Mouse (Mus musculus) heart, embryonic 13.5 days (tissue): ENCODE results near the gene Xbp1. TPM values are rescaled to one million over a fixed set of nuclear protein-coding genes. Genes with fewer than 3 reads are reported as not detected.
"Not testable (repeated sequence)": the region's sequence is repeated elsewhere in the genome, so short reads cannot be mapped to it uniquely, and the experiment has no call there.

Experiments used
- ATAC-seq: fragments of 200-750 bp; cut with Nextera tagmentation; 2 replicates; pipeline ENCODE4 v1.8.0; 2017; ENCODE audit warnings: moderate TSS enrichment; ENCODE audit not compliant: insufficient number of reproducible peaks, low FRiP score, low TSS enrichment; ENCODE audit errors: extremely low read depth
- H3K27ac ChIP-seq: fragments of 300-500 bp; sonication (generic); replicated peaks from 2 replicates; pipeline ENCODE4 v1.5.1; 2015; ENCODE audit warnings: moderate library complexity, mild to moderate bottlenecking, inconsistent platforms
- H3K27me3 ChIP-seq: fragments of 300-500 bp; sonication (generic); replicated peaks from 2 replicates; pipeline ENCODE4 v1.6.1; 2015; ENCODE audit warnings: mild to moderate bottlenecking, inconsistent platforms
- H3K36me3 ChIP-seq: fragments of 300-500 bp; sonication (generic); 2 replicates; pipeline ENCODE4 v1.6.1; 2015; ENCODE audit warnings: mild to moderate bottlenecking, inconsistent platforms
- H3K4me1 ChIP-seq: fragments of 300-500 bp; sonication (generic); 2 replicates; pipeline ENCODE4 v1.6.1; 2015; ENCODE audit warnings: inconsistent platforms
- H3K4me2 ChIP-seq: fragments of 300-500 bp; sonication (generic); 2 replicates; pipeline ENCODE4 v1.6.1; 2015; ENCODE audit warnings: inconsistent platforms, mild to moderate bottlenecking, moderate library complexity
- H3K4me3 ChIP-seq: fragments of 300-500 bp; sonication (generic); 2 replicates; pipeline ENCODE4 v1.5.1; 2015; ENCODE audit warnings: moderate library complexity, mild to moderate bottlenecking, inconsistent platforms
- H3K9ac ChIP-seq: fragments of 300-500 bp; sonication (generic); 2 replicates; pipeline ENCODE4 v1.6.1; 2015; ENCODE audit warnings: inconsistent platforms, mild to moderate bottlenecking, moderate library complexity
- H3K9me3 ChIP-seq: fragments of 300-500 bp; sonication (generic); 2 replicates; pipeline ENCODE4 v1.6.1; 2016; ENCODE audit warnings: inconsistent platforms
- WGBS: fragments of 180-500 bp; shearing (Covaris S2); methylation state at CpG from one replicate; pipeline ENCODE4 v1.1.7; 2015; ENCODE audit warnings: mixed read lengths; 5-methylcytosine and 5-hydroxymethylcytosine counted together
- polyA plus RNA-seq: library from polyadenylated mRNA; unstranded; fragments of >200 nt; fragmentation: Nextera tagmentation; extraction: Ambion mirVana; gene quantifications from 2 replicates; pipeline ENCODE4 v1.2.1, GENCODE M21; 2015

Xbp1 gene
- polyA plus RNA-seq, 1 experiment from 2014 or later, result 100 TPM

GRCm38 (mm10) chr11:5509215-5510098, 11.0 kb upstream of the Xbp1 start:
- no peaks in the 10 kb centered on the region for H3K9me3 ChIP-seq
- ATAC-seq, result no peak
- no peak overlapping the region for H3K27ac ChIP-seq
- 66% methylated on average over 8 of the region's 8 CpGs for WGBS
- H3K9ac ChIP-seq, result no peak overlapping the region
- H3K36me3 ChIP-seq, result no peaks in the 10 kb centered on the region
- no peak overlapping the region for H3K4me2 ChIP-seq
- peaks cover 12% of the 10 kb centered on the region; the same call in 1 of the 2 replicates for H3K4me1 ChIP-seq
- no peak overlapping the region for H3K4me3 ChIP-seq
- no peaks in the 10 kb centered on the region for H3K27me3 ChIP-seq

DNA sequence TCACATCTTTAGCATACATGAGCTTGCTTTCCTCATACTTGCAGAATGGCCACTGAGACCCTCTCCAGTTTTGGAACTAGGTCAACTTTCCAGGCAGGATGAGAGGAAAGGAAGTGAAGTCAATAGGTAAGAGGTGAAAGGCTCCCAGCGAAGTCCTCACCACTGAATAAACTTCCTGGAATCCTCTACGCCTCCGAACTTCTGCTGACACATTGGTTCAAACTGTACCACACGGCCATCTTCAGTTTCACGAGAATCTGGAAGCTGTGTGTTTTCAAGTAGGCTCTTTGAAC, 10.4 kb upstream of the Xbp1 start:
- Histone ChIP-seq H3K4me1 (peaks cover 12% of the 10 kb centered on the region; the same call in 1 of the 2 replicates), H3K9ac (no peak overlapping the region), H3K4me3 (no peak overlapping the region), H3K27ac (no peak overlapping the region), H3K36me3 (no peaks in the 10 kb centered on the region), H3K9me3 (no peaks in the 10 kb centered on the region), H3K4me2 (no peak overlapping the region), H3K27me3 (no peaks in the 10 kb centered on the region)
- ATAC-seq, result no peak
- WGBS, result 58% methylated on average over 5 of the region's 5 CpGs

- not testable (repeated sequence) for H3K4me2 ChIP-seq, H3K27me3 ChIP-seq, H3K4me3 ChIP-seq, H3K27ac ChIP-seq, H3K9me3 ChIP-seq, H3K36me3 ChIP-seq, ATAC-seq, H3K9ac ChIP-seq
- no CpG with 5 or more reads among the region's 2 CpGs for WGBS
- peaks cover 12% of the 10 kb centered on the region; the same call in 1 of the 2 replicates for H3K4me1 ChIP-seq
Observed at GRCm38 (mm10) chr11:5510686-5511085, 9.8 kb upstream of the Xbp1 start.

DNA sequence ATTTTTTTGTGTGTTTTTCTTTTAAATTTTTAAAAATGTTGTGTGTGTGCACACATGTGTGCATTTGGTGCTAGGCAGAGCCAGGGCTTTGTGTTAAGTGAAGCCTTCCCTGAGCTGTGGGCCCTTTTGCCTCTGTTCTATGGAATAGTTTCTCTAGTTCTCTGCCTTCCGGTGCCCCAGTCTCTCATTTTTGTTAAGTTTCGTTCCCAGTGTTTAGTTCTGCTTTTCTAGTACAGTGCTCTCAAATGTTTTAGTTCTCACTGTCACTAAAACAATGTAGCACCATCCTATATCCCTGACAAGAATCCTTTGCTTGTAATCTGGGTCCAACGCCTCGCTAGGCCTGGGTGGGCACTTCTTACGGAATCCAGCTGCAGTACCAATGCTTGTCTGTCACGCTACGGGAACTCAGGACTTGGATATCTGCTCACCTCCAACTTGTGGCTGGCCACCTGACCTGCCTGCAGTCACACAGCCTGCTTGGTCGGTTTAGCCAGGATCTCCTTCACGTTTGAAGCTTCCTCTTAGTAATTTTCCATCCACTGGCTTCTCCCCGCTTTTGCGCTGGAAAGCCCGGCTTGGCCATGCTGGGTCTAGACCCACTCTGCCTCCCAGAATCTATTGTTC, 8.2 kb upstream of the Xbp1 start:
- ATAC-seq, result no peak
- Histone ChIP-seq H3K4me1 (peaks cover 6% of the 10 kb centered on the region; the same call in 1 of the 2 replicates), H3K4me2 (no peak overlapping the region), H3K36me3 (no peaks in the 10 kb centered on the region), H3K9ac (no peak overlapping the region), H3K27me3 (no peaks in the 10 kb centered on the region), H3K27ac (no peak overlapping the region), H3K9me3 (no peaks in the 10 kb centered on the region), H3K4me3 (no peak overlapping the region)
- WGBS, result 66% methylated on average over 12 of the region's 12 CpGs

GRCm38 (mm10) chr11:5512961-5513360, 7.5 kb upstream of the Xbp1 start:
- 78% methylated on average over 8 of the region's 8 CpGs for WGBS

DNA sequence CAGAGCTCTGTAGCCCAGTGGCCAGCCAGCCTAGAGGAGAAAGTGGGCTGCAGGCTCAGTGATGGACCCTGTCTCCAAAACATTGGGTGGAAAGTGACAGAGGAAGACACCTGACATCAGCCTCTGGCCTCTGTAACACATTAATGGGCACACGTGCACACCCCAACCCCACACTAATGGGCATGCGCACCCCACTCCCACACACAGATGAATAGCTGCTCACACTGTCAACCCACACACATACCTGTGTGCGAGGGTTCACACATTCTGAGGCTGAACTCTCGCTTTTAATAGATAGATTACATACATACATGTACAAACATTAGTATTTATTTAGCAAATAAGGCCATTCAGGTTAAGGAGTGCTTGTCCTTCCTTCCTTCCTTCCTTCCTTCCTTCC, 6.4 kb upstream of the Xbp1 start:
- 93% methylated on average over 4 of the region's 4 CpGs for WGBS
- Histone ChIP-seq H3K9me3 (no peaks in the 10 kb centered on the region), H3K27ac (no peak overlapping the region), H3K4me3 (no peak overlapping the region), H3K4me2 (no peak overlapping the region), H3K27me3 (no peaks in the 10 kb centered on the region), H3K36me3 (no peaks in the 10 kb centered on the region), H3K4me1 (peaks cover 6% of the 10 kb centered on the region; the same call in 1 of the 2 replicates), H3K9ac (no peak overlapping the region)
- ATAC-seq, result no peak

More at GRCm38 (mm10) chr11:5512961-5513360, 7.5 kb upstream of the Xbp1 start:
- H3K4me1 ChIP-seq, result peaks cover 6% of the 10 kb centered on the region; the same call in 1 of the 2 replicates
- H3K36me3 ChIP-seq, result no peaks in the 10 kb centered on the region
- no peak overlapping the region for H3K9ac ChIP-seq
- H3K27ac ChIP-seq, result no peak overlapping the region
- no peak for ATAC-seq
- H3K4me2 ChIP-seq, result no peak overlapping the region
- no peak overlapping the region for H3K4me3 ChIP-seq
- no peaks in the 10 kb centered on the region for H3K27me3 ChIP-seq
- no peaks in the 10 kb centered on the region for H3K9me3 ChIP-seq

- no peaks in the 10 kb centered on the region for H3K9me3 ChIP-seq
- H3K4me1 ChIP-seq, result peaks cover 8% of the 10 kb centered on the region
- no peak overlapping the region for H3K4me2 ChIP-seq
- WGBS, result 69% methylated on average over 6 of the region's 6 CpGs
- H3K27me3 ChIP-seq, result no peaks in the 10 kb centered on the region
- no peak overlapping the region for H3K4me3 ChIP-seq
- no peaks in the 10 kb centered on the region for H3K36me3 ChIP-seq
- no peak overlapping the region for H3K9ac ChIP-seq
- H3K27ac ChIP-seq, result no peak overlapping the region
- ATAC-seq, result no peak
Observed at GRCm38 (mm10) chr11:5515196-5515595, 5.3 kb upstream of the Xbp1 start.

GRCm38 (mm10) chr11:5515655-5516054, 4.8 kb upstream of the Xbp1 start:
- Histone ChIP-seq H3K4me1 (peaks cover 6% of the 10 kb centered on the region), H3K9ac (no peak overlapping the region), H3K27ac (no peak overlapping the region), H3K36me3 (no peaks in the 10 kb centered on the region), H3K4me2 (no peak overlapping the region), H3K9me3 (no peaks in the 10 kb centered on the region), H3K27me3 (no peaks in the 10 kb centered on the region), H3K4me3 (no peak overlapping the region)
- 67% methylated on average over 6 of the region's 6 CpGs for WGBS
- ATAC-seq, result no peak

DNA sequence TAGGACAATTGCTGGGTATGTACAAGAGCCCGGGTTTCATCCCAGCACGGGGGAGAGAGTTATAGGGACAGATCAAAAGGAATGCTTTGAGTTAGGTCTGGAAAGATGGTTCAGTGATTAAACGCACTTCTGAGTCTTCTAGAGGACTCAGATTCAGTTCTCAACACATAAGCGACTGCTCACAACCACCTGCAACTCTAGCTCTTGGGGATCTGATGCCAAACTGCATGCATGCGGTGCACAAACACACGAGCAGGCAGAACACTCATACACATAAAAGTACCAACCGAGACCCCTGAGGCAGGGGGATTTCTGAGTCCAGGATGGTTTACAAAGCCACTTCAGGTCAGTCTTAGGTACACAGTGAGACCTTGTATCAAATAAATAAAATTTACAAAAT, 4.3 kb upstream of the Xbp1 start:
- no peak overlapping the region for H3K4me3 ChIP-seq
- ATAC-seq, result no peak
- 75% methylated on average over 7 of the region's 7 CpGs for WGBS

GRCm38 (mm10) chr11:5516617-5517016, 3.8 kb upstream of the Xbp1 start:
- Histone ChIP-seq H3K9ac (no peak overlapping the region), H3K4me1 (peaks cover 6% of the 10 kb centered on the region), H3K27me3 (no peaks in the 10 kb centered on the region), H3K9me3 (no peaks in the 10 kb centered on the region), H3K27ac (no peak overlapping the region), H3K36me3 (no peaks in the 10 kb centered on the region), H3K4me2 (no peak overlapping the region), H3K4me3 (no peak overlapping the region)
- WGBS, result 87% methylated on average over 14 of the region's 14 CpGs
- no peak for ATAC-seq

More for the DNA sequence above, 4.3 kb upstream of the Xbp1 start:
- Histone ChIP-seq H3K4me1 (peaks cover 6% of the 10 kb centered on the region), H3K4me2 (no peak overlapping the region), H3K27ac (no peak overlapping the region), H3K27me3 (no peaks in the 10 kb centered on the region), H3K9me3 (no peaks in the 10 kb centered on the region), H3K36me3 (no peaks in the 10 kb centered on the region), H3K9ac (no peak overlapping the region)

DNA sequence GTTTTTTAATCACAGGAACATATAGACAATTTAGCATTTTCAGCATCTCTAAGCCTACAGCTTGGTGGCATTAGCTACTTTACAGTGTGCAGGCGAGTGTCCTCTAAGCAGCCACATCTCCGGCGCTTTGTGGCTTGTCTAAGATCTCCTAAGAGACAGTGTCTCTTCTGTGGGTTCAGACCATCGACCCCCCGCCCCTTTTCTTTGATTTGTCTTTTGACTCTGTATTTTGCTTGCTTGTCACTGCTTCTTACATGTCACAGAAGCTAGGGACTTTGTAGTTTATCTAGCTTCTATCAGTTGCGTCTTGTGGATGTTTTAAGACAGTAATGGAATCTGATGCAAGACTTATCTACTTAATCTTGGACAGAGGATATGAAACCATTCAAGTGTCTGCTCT, 3.1 kb upstream of the Xbp1 start:
- ATAC-seq, result no peak
- Histone ChIP-seq H3K4me2 (no peak overlapping the region), H3K27ac (no peak overlapping the region), H3K27me3 (no peaks in the 10 kb centered on the region), H3K4me1 (peaks cover 11% of the 10 kb centered on the region), H3K36me3 (peaks cover 2% of the 10 kb centered on the region), H3K9ac (no peak overlapping the region), H3K4me3 (no peak overlapping the region), H3K9me3 (no peaks in the 10 kb centered on the region)
- WGBS, result 63% methylated on average over 6 of the region's 6 CpGs
